Mouse (Mus musculus) kidney, adult 2 months (tissue): Measurements from ENCODE around the gene Acap2.

Experiments
- CTCF ChIP-seq: fragments of 200-500 bp; conservative IDR thresholded peaks from 2 replicates; pipeline ENCODE4 v1.5.1; 2011; ENCODE audit warnings: low read depth, mild to moderate bottlenecking, control low read depth, low read length, moderate library complexity, mixed read lengths; ENCODE audit not compliant: insufficient read depth, insufficient read length
- POLR2A ChIP-seq: fragments of 200-500 bp; IDR thresholded peaks from one replicate; pipeline ENCODE4 v1.6.1; 2011; ENCODE audit warnings: low read depth, low read length, control low read depth

- TF ChIP-seq POLR2A, result no peak
- TF ChIP-seq CTCF, result no peak
Measured at GRCm38 (mm10) chr16:31184727-31185126, 16.3 kb downstream of the Acap2 start.
